Mouse (Mus musculus): ENCODE results near the gene Nr1d1. TPM values are rescaled to one million over a fixed set of nuclear protein-coding genes. Genes with fewer than 3 reads are reported as not detected.

Nr1d1 gene
- total and polyA plus RNA-seq, 2 experiments from 2014 or later: 6.7 to 10.8 TPM

GRCm38 (mm10) chr11:98788550-98789218 is 13.6 kb upstream of the Nr1d1 start:
- H3K9ac ChIP-seq: peak overlapping the region; percentile 40; the same call in 1 of the 2 replicates
- ATAC-seq: peak; percentile 91
- WGBS: 9% methylated on average over 18 of the region's 18 CpGs

GRCm38 (mm10) chr11:98788139-98788538 is 13.0 kb upstream of the Nr1d1 start:
- H3K4me3 ChIP-seq (ENCODE audit: low read depth, low read length): no peak overlapping the region
- H3K4me1 ChIP-seq (ENCODE audit: insufficient read depth): peaks cover 13% of the 10 kb centered on the region
- H3K4me2 ChIP-seq (ENCODE audit: low read depth): 0 out of 2 replicates have a peak overlapping the region, but pooled peaks have one; percentile 98
- DNase-seq: no peak
- H3K9me3 ChIP-seq (ENCODE audit: low read length): no peaks in the 10 kb centered on the region
- no peaks in the 10 kb centered on the region for H3K27me3 ChIP-seq (ENCODE audit: insufficient read depth, low read length)
- 0 out of 2 replicates have a peak overlapping the region, but pooled peaks have one; percentile 64 for H3K27ac ChIP-seq (ENCODE audit: low read depth, low read length)
- 0 out of 2 replicates have a peak overlapping the region, but pooled peaks have one; percentile 25 for H3K9ac ChIP-seq
- H3K36me3 ChIP-seq (ENCODE audit: insufficient read depth): no peaks in the 10 kb centered on the region
- TF ChIP-seq CTCF (IDR thresholded peaks at IDR 0.05; ENCODE audit: low read depth): no peak
- no peak for ATAC-seq
- 89% methylated on average over 5 of the region's 5 CpGs for WGBS

More at GRCm38 (mm10) chr11:98788550-98789218, 13.6 kb upstream of the Nr1d1 start:
- H3K27ac ChIP-seq (ENCODE audit: low read depth, low read length): peak overlapping the region; percentile 64
- peak overlapping the region; percentile 41 for H3K4me3 ChIP-seq (ENCODE audit: low read depth, low read length)
- peak; percentile 85 for TF ChIP-seq CTCF (IDR thresholded peaks at IDR 0.05; ENCODE audit: low read depth)
- DNase-seq: peak; percentile 89
- no peaks in the 10 kb centered on the region for H3K36me3 ChIP-seq (ENCODE audit: insufficient read depth)
- no peaks in the 10 kb centered on the region for H3K9me3 ChIP-seq (ENCODE audit: low read length)
- H3K4me2 ChIP-seq (ENCODE audit: low read depth): peak overlapping the region; percentile 98
- peaks cover 12% of the 10 kb centered on the region; the same call in 1 of the 2 replicates for H3K4me1 ChIP-seq (ENCODE audit: insufficient read depth)
- no peaks in the 10 kb centered on the region for H3K27me3 ChIP-seq (ENCODE audit: insufficient read depth, low read length)

GRCm38 (mm10) chr11:98787691-98788090 is 12.6 kb upstream of the Nr1d1 start:
- peaks cover 18% of the 10 kb centered on the region for H3K4me1 ChIP-seq (ENCODE audit: insufficient read depth)

GRCm38 (mm10) chr11:98787229-98787628 is 12.1 kb upstream of the Nr1d1 start:
- H3K4me1 ChIP-seq (ENCODE audit: insufficient read depth): peaks cover 22% of the 10 kb centered on the region
- peak overlapping the region; percentile 41 for H3K4me2 ChIP-seq (ENCODE audit: low read depth)
- H3K27me3 ChIP-seq (ENCODE audit: insufficient read depth, low read length): no peaks in the 10 kb centered on the region
- H3K36me3 ChIP-seq (ENCODE audit: insufficient read depth): no peaks in the 10 kb centered on the region
- DNase-seq (no peak), ATAC-seq (no peak)
- 39% methylated on average over 7 of the region's 7 CpGs for WGBS
- H3K9ac ChIP-seq: no peak overlapping the region
- TF ChIP-seq CTCF (IDR thresholded peaks at IDR 0.05; ENCODE audit: low read depth): no peak
- H3K4me3 ChIP-seq (ENCODE audit: low read depth, low read length): no peak overlapping the region
- H3K27ac ChIP-seq (ENCODE audit: low read depth, low read length): no peak overlapping the region
- H3K9me3 ChIP-seq (ENCODE audit: low read length): no peaks in the 10 kb centered on the region

More at GRCm38 (mm10) chr11:98787691-98788090, 12.6 kb upstream of the Nr1d1 start:
- TF ChIP-seq CTCF (IDR thresholded peaks at IDR 0.05; ENCODE audit: low read depth): peak; percentile 59
- Histone ChIP-seq H3K4me3 (ENCODE audit: low read depth, low read length) (no peak overlapping the region), H3K9me3 (ENCODE audit: low read length) (no peaks in the 10 kb centered on the region), H3K36me3 (ENCODE audit: insufficient read depth) (no peaks in the 10 kb centered on the region), H3K27ac (ENCODE audit: low read depth, low read length) (no peak overlapping the region), H3K27me3 (ENCODE audit: insufficient read depth, low read length) (no peaks in the 10 kb centered on the region), H3K9ac (no peak overlapping the region), H3K4me2 (ENCODE audit: low read depth) (no peak overlapping the region)
- peak; percentile 31 for DNase-seq
- whole genome bisulfite sequencing: 84% methylated on average over 1 of the region's 1 CpGs
- no peak for ATAC-seq

GRCm38 (mm10) chr11:98786359-98787214 is 11.5 kb upstream of the Nr1d1 start:
- no peaks in the 10 kb centered on the region for H3K36me3 ChIP-seq (ENCODE audit: insufficient read depth)
- H3K9ac ChIP-seq: peak overlapping the region; percentile 37
- H3K27ac ChIP-seq (ENCODE audit: low read depth, low read length): peak overlapping the region; percentile 83
- H3K4me2 ChIP-seq (ENCODE audit: low read depth): peak overlapping the region; percentile 41
- H3K4me3 ChIP-seq (ENCODE audit: low read depth, low read length): peak overlapping the region; percentile 3
- H3K27me3 ChIP-seq (ENCODE audit: insufficient read depth, low read length): no peaks in the 10 kb centered on the region
- DNase-seq (peak; percentile 96), ATAC-seq (peak; percentile 38)
- peaks cover 29% of the 10 kb centered on the region for H3K4me1 ChIP-seq (ENCODE audit: insufficient read depth)
- no peaks in the 10 kb centered on the region for H3K9me3 ChIP-seq (ENCODE audit: low read length)
- WGBS: 2% methylated on average over 15 of the region's 15 CpGs
- TF ChIP-seq CTCF (IDR thresholded peaks at IDR 0.05; ENCODE audit: low read depth): peak; percentile 88

GRCm38 (mm10) chr11:98785772-98786281 is 10.7 kb upstream of the Nr1d1 start:
- peak overlapping the region; percentile 41 for H3K4me2 ChIP-seq (ENCODE audit: low read depth)
- peak overlapping the region; percentile 3 for H3K4me3 ChIP-seq (ENCODE audit: low read depth, low read length)
- peaks cover 31% of the 10 kb centered on the region for H3K4me1 ChIP-seq (ENCODE audit: insufficient read depth)
- H3K27ac ChIP-seq (ENCODE audit: low read depth, low read length): peak overlapping the region; percentile 83
- 7% methylated on average over 12 of the region's 12 CpGs for WGBS
- H3K9me3 ChIP-seq (ENCODE audit: low read length): no peaks in the 10 kb centered on the region
- H3K9ac ChIP-seq: peak overlapping the region; percentile 37
- ATAC-seq (peak; percentile 19; the same call in 1 of the 2 replicates), DNase-seq (peak; percentile 82)
- TF ChIP-seq CTCF (IDR thresholded peaks at IDR 0.05; ENCODE audit: low read depth): peak; percentile 76
- H3K36me3 ChIP-seq (ENCODE audit: insufficient read depth): no peaks in the 10 kb centered on the region
- H3K27me3 ChIP-seq (ENCODE audit: insufficient read depth, low read length): no peaks in the 10 kb centered on the region

Measured in forebrain, postnatal 0 days (tissue).